Mouse (Mus musculus): Measurements from ENCODE around the gene Nup107.

DNA sequence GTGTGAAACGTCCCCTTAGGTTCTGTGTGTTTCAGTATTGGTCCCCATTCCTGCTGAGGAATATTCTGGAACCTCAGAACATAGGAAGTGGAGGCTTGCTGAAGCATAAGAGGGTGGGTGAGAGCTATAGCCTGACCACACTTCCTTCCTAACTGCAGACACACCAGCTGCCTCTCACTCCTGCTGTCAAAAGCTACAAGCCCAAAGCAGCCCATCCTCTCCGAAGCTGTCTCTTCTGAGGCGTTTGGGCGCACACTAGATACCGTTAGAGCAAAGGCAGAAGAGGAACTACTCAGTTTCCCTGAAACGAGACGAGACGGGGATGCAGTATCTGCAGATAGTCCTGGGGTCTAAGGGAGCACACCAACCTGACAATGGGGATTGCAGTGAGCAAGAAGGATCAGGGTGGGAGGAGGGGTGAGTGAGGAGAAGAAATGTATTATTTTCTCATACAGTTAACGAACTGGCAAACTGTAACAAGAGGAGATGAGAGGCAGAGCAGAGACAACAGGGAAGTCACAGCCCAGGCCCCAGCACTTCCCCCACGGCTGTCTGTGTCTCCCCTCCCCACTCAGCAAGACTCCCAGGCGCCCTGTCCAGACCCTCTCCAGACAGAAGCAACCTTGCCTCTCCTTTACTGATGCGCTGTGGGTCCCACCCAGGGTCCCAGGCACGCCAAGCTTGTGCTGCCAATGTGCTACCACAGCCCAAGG is 37.3 kb downstream of the Nup107 start:
- no peak for TF ChIP-seq CHD2 (IDR thresholded peaks at IDR 0.05; ENCODE audit: low read length)
- no peak for TF ChIP-seq GATA1 (IDR thresholded peaks at IDR 0.05; ENCODE audit: low read depth, low read length)
- no peak for TF ChIP-seq POLR2A (IDR thresholded peaks at IDR 0.05; ENCODE audit: control insufficient read depth in 1 of 2, insufficient read depth in 1 of 2, low read depth in 1 of 2, low read length in 2 of 2, poor library complexity in 1 of 2)
- no peak for TF ChIP-seq CTCF (IDR thresholded peaks at IDR 0.05 in 2 of 3, conservative IDR thresholded peaks at IDR 0.05 in 1 of 3; ENCODE audit: control insufficient read depth in 1 of 3, insufficient read depth in 1 of 3, low read depth in 2 of 3, low read length in 3 of 3, poor library complexity in 1 of 3, severe bottlenecking in 1 of 3)
